Mouse (Mus musculus) kidney, adult 9 months (tissue): ENCODE results near the gene Josd2.

Source experiments
- DNase-seq: peaks from one replicate; pipeline ENCODE4 v3.0.0; 2022

Gene Josd2

DNA sequence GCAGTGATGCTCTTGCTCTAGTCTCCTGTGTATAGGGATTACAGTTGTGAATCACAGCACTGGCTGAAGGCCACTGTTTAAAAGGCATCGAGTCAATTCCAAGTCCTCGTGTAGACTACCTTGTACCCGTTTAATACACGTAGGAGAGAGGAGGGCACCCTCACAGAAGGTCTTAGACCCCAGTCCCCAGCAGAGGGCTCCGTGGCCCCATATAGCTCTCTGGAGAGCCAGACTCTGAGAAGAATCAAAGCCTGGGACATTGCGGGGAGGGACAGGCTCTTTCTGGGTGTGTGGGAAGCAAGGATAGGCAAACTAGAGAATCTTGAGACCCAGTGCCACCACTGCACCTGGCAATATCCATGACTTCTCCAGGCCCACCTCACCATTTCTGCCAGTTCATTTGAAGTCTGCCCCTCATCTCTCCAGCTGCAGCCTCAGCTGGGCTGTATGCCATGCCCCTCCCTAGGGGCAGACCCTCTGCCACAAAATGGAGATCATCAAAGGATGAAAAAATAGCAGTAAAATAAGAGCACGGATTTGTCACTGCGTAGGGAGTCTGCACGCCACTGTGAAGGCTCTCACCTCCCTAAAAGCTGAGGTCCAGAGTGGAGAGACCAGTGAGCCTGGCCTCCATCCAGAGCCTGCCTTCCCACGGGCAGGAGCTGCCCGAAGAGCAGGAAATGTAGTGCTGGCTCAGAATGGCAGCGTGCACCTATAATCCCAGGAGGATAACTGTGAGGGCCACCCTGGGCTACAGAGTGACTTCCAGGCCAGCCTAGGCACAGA, 21.5 kb upstream of the Josd2 start:
- DNase-seq, result no peak

GRCm38 (mm10) chr7:44453256-44453655, 14.5 kb upstream of the Josd2 start:
- DNase-seq, result no peak

- no peak for DNase-seq
Observed at GRCm38 (mm10) chr7:44456302-44456701, 11.5 kb upstream of the Josd2 start.

- no peak for DNase-seq
Observed at GRCm38 (mm10) chr7:44460067-44460466, 7.7 kb upstream of the Josd2 start.

- DNase-seq, result no peak
Observed at GRCm38 (mm10) chr7:44460767-44461502, 6.8 kb upstream of the Josd2 start.

DNA sequence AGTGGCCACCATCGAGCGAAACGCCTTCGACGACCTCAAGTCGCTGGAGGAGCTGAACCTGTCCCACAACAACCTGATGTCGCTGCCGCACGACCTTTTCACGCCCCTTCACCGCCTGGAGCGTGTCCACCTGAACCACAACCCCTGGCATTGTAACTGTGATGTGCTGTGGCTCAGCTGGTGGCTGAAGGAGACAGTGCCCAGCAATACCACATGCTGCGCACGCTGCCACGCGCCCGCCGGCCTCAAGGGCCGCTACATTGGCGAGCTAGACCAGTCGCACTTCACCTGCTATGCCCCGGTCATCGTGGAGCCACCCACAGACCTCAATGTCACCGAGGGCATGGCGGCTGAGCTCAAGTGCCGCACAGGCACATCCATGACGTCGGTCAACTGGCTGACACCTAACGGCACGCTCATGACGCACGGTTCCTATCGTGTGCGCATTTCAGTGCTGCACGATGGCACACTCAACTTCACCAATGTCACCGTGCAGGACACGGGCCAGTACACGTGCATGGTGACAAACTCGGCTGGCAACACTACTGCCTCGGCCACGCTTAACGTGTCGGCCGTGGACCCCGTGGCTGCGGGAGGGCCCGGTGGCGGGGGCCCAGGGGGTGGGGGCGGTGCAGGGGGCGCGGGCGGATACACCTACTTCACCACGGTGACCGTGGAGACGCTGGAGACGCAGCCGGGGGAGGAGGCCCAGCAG, 6.1 kb upstream of the Josd2 start:
- DNase-seq, result no peak

DNA sequence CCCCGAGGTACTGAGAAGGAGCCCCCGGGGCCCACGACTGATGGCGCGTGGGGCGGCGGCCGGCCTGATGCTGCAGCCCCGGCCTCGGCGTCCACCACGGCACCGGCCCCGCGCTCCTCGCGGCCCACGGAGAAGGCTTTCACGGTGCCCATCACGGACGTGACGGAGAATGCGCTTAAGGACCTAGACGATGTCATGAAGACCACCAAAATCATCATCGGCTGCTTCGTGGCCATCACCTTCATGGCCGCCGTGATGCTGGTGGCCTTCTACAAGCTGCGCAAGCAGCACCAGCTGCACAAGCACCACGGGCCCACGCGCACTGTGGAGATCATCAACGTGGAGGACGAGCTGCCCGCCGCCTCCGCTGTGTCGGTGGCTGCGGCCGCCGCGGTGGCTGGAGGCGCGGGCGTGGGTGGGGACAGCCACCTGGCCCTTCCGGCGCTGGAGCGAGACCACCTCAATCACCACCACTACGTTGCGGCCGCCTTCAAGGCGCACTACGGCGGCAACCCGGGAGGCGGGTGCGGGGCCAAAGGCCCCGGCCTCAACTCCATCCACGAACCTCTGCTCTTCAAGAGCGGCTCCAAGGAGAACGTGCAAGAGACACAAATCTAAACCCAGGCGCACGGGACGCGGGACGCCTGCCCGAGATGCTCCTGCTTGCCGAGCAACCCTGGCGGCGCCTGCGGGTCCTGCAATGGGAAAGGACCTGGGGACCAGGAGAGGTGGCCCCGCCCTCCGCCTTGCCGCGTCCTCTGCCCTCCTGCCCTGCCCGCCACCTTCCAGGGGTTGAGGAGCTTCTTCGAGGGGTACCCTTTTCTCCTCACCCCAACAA, 5.3 kb upstream of the Josd2 start:
- DNase-seq, result peak; percentile 29

DNA sequence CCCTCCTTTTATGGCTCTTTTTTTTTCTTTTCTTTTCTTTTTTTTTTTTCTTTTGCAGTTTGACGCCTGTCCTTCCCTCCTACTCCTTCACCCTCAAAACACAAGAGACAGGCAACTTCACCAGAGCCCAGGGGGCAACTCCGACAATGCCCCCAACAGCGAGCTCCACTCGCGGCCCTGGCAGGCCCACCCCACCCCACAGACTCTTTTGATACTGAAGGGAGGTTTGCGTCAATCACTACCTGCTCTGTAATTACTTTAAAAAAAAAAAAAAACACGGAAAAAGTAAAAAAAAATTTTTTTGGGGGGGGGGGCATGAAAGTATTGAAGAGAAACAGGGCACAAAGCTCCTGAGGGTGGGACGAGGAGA, 4.7 kb upstream of the Josd2 start:
- DNase-seq, result no peak

DNA sequence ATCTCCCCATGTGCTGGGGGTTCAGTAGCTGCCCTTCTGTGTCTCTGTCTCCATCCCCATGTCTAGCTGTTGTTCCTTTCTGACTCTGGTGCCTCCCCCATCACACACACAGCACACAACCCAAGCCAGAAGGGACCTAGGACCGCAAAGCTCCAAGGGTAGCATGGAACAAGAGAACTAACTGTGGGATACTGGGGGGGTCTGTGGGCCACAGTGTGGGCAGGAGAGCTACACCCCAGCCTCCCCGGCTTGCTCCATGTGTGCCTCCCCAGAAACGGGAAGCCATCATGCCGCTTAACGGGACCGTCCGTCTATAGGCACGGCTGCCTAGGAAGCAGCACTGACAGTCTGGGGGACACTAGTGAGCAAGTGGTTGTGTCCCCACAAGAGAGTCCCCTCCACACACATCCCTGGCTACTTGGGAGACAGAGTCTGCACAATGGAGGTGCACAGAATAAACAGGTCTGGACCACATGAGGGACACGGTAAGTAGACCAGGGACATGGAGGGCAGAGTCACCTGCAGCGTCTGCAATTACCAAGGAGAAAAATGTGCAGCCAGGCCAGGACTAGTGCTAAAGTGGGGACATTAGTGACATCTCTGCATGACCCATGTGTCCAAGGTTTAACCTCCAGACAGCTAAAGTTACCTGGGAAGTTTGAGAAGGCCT, 4.1 kb upstream of the Josd2 start:
- DNase-seq, result no peak

GRCm38 (mm10) chr7:44464511-44464910, 3.3 kb upstream of the Josd2 start:
- DNase-seq, result no peak

DNA sequence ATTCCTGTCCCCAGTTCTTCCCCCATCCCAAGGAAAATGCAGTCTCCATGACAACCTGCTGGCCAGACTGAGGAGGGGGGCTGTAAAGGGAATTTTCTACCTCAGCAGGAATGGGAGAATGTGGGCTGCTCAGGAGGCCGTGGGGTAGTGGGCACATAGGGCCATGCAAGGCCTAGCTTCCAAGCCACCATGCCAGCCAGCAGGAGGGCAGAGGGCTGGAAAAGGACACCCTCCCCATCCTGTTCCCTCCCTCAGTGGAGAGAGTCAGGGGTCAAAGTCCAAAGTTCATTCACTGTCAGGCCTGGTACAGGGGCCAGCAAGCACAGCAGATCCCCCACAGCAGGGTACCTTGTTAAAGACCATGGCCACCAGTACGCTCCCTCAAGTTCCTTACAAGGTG, 2.7 kb upstream of the Josd2 start, which contains the start of gene Aspdh:
TSS of gene Aspdh (plus strand) at position 281 of the 400 bp plus-strand sequence.
- peak; percentile 90 for DNase-seq

DNA sequence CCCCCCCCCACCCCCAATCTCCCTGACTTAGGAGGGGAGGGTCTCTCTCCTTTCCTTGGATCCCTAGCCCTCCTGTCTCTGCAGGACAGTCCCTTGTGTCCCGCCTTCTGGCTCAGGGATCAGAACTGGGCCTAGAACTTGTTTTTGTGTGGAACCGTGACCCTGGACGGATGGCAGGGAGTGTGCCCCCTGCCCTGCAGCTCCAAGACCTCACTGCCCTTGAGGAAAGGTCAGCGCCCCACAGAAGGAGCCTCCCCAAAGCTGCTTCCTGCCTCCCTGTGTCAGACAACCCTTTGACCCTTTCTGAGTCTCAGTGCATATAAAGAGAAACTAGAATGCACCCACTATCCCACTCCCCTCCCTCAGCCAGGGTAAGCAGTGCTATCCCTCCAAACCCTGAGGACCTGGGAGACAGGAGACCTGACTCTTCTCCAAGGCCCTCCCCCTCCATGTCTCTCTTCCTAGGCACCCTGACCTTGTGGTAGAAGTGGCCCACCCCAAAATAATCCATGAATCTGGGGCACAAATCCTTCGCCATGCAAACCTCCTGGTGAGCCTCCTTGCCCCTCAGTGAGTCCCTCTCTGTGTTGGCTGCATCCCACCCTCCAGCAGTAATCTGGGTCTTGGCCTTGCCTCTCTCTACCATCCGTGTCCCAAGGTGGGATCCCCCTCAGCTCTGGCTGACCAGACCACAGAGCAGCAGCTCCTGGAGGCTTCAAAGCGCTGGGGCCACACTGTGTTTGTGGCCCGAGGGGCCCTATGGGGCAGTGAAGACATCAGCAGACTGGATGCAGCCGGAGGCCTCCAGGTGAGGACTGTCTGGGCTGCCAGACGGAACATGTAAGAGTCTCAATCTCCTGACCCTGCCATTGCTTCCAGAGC, 1.5 kb upstream of the Josd2 start:
- peak; percentile 40 for DNase-seq

- DNase-seq, result peak; percentile 26
Observed at GRCm38 (mm10) chr7:44466888-44467311, 880 bp upstream of the Josd2 start.

- DNase-seq, result no peak
Observed at GRCm38 (mm10) chr7:44468644-44469285, 985 bp downstream of the Josd2 start.

DNA sequence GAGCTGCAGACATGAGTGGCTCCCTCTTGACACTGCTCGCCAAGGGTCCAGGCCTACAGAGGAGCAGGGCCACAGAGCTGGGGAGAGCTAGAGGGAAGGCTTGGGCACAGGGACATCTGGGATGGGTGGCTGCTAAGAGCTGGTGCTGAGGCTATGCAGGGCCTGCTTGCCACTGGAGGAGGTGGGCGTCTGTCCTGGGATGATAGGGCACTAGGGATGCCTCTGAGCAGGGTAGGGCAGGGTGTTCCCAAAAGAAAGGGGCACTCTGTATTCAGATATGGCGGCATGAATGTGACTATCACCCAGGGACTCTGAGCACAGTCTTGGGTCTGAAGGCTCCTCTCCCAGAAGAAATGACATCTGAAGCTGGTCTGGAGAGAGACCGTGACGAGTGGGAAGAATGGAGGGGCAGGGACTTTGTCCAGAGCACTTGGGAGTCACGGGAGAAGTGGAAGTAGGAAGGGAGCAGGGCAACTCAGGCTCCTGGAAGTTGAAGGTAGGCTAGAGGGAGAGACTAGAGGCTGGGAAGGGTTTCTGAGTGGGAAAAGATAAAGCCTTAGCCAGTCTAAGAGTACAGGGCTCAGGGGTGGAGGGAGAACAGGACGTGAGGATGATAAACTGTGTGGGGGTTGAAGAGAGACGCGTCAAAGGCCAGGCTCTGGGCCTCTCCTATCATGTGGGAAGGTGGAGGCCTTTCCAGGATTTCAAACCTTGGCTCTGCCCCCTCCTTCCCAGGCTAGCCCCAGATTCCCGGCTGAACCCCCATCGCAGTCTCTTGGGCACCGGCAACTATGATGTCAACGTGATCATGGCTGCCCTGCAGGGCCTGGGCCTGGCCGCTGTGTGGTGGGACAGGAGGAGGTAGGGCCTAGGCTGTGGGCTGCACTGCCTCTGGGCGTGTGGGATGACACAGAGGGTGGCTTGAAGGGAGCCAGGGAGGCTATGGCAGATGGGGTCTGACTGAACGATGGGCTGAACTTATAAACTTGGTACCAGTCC, 2.2 kb downstream of the Josd2 start:
- DNase-seq, result no peak

DNA sequence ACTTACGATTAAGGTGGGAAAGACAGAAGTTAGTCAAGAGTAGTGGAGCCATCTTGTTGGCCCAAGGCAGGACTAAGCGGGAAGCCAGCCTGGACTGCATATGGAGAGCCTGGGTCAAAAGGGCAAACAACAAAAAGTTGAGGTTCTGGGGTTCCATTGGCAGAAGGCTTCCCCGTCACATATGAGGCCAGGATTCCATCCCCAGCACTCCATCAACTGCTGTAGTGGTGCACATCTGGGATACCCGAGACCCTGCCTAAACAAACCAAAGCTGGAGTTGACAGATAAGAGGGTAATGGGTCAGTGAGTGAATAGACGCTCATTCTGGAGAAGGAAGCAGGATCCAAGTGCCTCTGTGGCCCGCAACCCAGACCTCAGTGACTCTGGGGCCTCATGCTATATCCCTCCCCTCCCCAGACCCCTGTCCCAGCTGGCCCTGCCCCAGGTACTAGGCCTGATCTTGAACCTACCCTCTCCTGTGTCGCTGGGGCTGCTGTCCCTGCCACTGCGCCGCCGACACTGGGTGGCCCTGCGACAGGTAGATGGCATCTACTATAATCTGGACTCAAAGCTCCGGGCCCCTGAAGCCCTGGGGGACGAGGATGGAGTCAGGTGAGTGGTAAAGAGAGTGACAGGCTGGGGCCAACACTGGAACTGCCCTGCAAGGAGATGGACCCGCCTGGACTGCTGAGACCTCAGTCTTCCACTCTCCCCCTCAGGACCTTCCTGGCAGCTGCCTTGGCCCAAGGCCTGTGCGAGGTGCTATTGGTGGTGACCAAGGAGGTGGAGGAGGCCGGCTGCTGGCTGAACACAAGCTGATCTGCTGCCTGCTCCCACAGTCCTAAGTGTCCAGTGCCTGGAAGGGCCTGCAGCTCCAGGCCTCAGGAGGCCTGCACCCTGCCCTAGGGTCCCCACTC, 3.2 kb downstream of the Josd2 start:
- no peak for DNase-seq

DNA sequence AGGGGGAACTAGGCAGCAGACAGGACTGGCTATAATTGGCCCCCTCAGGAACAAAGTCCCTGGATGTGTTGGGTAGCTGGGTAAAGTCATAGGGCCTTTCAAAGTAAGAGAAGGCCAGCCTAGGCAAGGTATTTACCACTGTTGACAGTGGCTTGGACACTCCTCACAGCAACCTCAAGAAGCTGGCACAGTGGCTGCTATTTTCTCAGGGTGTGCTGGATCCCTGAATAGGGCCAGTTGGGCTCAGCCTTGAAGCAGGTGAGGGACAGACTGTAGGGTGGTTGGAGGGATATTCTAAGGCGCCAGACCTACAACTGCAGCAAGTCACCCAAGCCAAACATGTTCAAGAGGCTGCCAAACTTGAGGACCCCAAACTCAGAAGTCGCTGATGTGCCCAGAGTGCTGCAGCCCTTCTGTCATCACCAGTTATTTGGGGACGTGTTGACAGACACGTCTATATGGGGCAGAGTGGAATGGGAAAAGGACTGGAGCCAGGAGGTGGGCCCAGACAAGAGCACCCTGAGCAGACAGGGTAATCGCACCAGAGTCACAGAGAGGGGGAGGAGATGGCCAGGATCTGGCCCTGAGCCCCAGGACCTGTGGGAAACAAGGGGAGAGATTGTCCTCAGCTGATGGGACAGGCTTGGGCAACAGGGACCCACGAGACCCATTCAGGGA, 4.2 kb downstream of the Josd2 start:
- no peak for DNase-seq

GRCm38 (mm10) chr7:44472558-44472885, 4.7 kb downstream of the Josd2 start:
- DNase-seq, result no peak
